Mouse (Mus musculus) liver, embryonic 14.5 days (tissue): ENCODE measurements at regions not wholly inside any gene's neighbourhood (a gene's known extent, or its start where the extent isn't known, plus 50 kb on each side); places are given as distances from the start of the nearest gene placed in this dataset.
A peak's percentile ranks its signal among the peaks of the same experiment; 100 is the strongest.

Source experiments
- ATAC-seq: fragments of 200-750 bp; cut with Nextera tagmentation; 2 replicates; pipeline ENCODE4 v1.8.0; 2017; ENCODE audit warnings: moderate number of reproducible peaks, mild to moderate bottlenecking, moderate library complexity; ENCODE audit not compliant: insufficient read depth
- DNase-seq, 3 experiments: peaks; one replicate each; pipeline ENCODE4 v3.0.0-alpha.2; 2012 to 2013; ENCODE audit warnings: low read depth in 3 of 3, low spot score in 3 of 3
- H3K27ac ChIP-seq: fragments of 300-500 bp; sonication (generic); 2 replicates; pipeline ENCODE4 v1.5.1; 2014; ENCODE audit warnings: moderate library complexity, mild to moderate bottlenecking, control low read depth, inconsistent platforms
- H3K27me3 ChIP-seq: fragments of 300-500 bp; sonication (generic); 2 replicates; pipeline ENCODE4 v1.6.1; 2014; ENCODE audit warnings: mild to moderate bottlenecking, low read length, moderate library complexity; ENCODE audit not compliant: control insufficient read depth, insufficient read depth
- H3K36me3 ChIP-seq: fragments of 300-500 bp; sonication (generic); replicated peaks from 2 replicates; pipeline ENCODE4 v1.6.1; 2014; ENCODE audit warnings: low read depth; ENCODE audit not compliant: control insufficient read depth, insufficient read depth
- H3K4me1 ChIP-seq, 2 experiments: fragments of 200-500 bp in 1 of 2; fragments of 300-500 bp in 1 of 2; sonication (generic) in 1 of 2; replicated peaks; 2 replicates each; pipeline ENCODE4 v1.6.1; 2012 to 2014; ENCODE audit warnings: antibody characterized with exemption in 1 of 2, inconsistent platforms in 1 of 2, low read length in 1 of 2; ENCODE audit not compliant: control insufficient read depth in 2 of 2, insufficient read depth in 2 of 2
- H3K4me2 ChIP-seq: fragments of 300-500 bp; sonication (generic); 2 replicates; pipeline ENCODE4 v1.6.1; 2014; ENCODE audit warnings: low read depth, mild to moderate bottlenecking, control low read depth, moderate library complexity
- H3K4me3 ChIP-seq, 2 experiments: fragments of 200-500 bp in 1 of 2; fragments of 300-500 bp in 1 of 2; sonication (generic) in 1 of 2; 2 replicates each; pipeline ENCODE4 v1.5.1; 2012 to 2014; ENCODE audit warnings: low read depth in 2 of 2, low read length in 2 of 2, mild to moderate bottlenecking in 2 of 2, control low read depth in 1 of 2, inconsistent platforms in 1 of 2, moderate library complexity in 1 of 2; ENCODE audit not compliant: insufficient read depth in 1 of 2
- H3K9ac ChIP-seq: fragments of 300-500 bp; sonication (generic); replicated peaks from 2 replicates; pipeline ENCODE4 v1.6.1; 2014; ENCODE audit warnings: mild to moderate bottlenecking, control low read depth, moderate library complexity
- H3K9me3 ChIP-seq: fragments of 300-500 bp; sonication (generic); 2 replicates; pipeline ENCODE4 v1.6.1; 2016; ENCODE audit warnings: low read length, mixed read lengths; ENCODE audit not compliant: control insufficient read depth
- CTCF ChIP-seq: IDR thresholded peaks from 2 replicates; pipeline ENCODE4 v1.5.1; 2016; ENCODE audit warnings: antibody characterized with exemption, low read depth, control low read depth
- EP300 ChIP-seq: IDR thresholded peaks from 2 replicates; pipeline ENCODE4 v1.6.1; 2016; ENCODE audit warnings: antibody characterized with exemption, low read depth
- WGBS: fragments of 180-500 bp; shearing (Covaris S2); extraction: QIAGEN DNeasy Blood & Tissue Kit; methylation state at CpG from one replicate; pipeline ENCODE4 v1.1.7; 2014; ENCODE audit not compliant: insufficient replicate concordance; 5-methylcytosine and 5-hydroxymethylcytosine counted together

DNA sequence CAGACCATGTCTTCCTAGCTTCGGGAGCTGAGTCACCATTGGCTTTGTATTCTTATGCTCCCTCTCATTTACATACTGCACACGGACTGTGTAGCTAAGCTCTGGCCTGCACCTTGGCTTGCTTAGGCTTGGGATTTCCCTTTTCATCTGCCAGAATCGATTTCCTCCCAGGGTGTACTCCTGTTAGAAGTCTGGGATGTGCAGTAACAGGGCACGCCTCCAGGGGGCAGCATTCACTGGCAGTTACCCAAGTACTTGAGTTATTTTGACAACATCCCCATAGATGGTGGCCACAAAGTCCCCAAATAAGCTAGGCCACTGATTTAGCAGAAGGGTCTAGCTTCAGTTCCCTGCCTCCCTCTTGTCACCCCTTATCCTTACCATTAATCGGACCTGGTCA, 102.2 kb upstream of the Cpne4 start:
- no peak for ATAC-seq
- TF ChIP-seq EP300 (no peak), CTCF (peak; percentile 73)
- no peaks in the 10 kb centered on the region for H3K9me3 ChIP-seq
- peak in 1 of 3 experiments; percentile 20 for DNase-seq
- no peaks in the 10 kb centered on the region for H3K27me3 ChIP-seq
- H3K4me3 ChIP-seq, result no peak overlapping the region
- H3K9ac ChIP-seq, result no peak overlapping the region
- no peak overlapping the region for H3K27ac ChIP-seq
- H3K36me3 ChIP-seq, result no peaks in the 10 kb centered on the region
- no peak overlapping the region for H3K4me2 ChIP-seq
- WGBS, result 42% methylated on average over 5 of the region's 5 CpGs
- no peaks in the 10 kb centered on the region for H3K4me1 ChIP-seq

DNA sequence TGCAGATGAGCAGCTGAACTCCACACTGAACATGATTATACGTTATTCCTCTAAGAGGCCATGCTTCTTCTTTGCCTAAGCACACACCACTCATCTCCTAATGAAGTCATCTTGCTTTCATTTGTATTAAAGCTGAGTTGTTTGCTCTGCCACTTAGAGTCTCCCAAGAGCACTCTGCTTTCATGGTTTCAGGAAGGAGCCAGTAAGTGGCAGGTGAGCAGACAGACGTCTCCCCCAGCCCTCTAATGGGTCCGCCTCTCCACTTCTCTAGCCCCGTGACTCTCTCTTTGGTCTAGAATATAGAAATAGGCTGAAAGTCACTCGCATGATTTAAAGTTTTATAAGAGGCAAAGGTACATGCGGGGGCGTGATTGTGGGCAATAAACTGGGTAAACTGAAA, 103.8 kb upstream of the Cpne4 start:
- Histone ChIP-seq H3K9ac (no peak overlapping the region), H3K4me2 (no peak overlapping the region), H3K27me3 (no peaks in the 10 kb centered on the region), H3K27ac (no peak overlapping the region), H3K4me3 (no peak overlapping the region), H3K9me3 (no peaks in the 10 kb centered on the region), H3K36me3 (no peaks in the 10 kb centered on the region), H3K4me1 (no peaks in the 10 kb centered on the region)
- no peak for DNase-seq
- 58% methylated on average over 7 of the region's 7 CpGs for WGBS
- ATAC-seq, result no peak
- TF ChIP-seq CTCF (no peak), EP300 (no peak)

DNA sequence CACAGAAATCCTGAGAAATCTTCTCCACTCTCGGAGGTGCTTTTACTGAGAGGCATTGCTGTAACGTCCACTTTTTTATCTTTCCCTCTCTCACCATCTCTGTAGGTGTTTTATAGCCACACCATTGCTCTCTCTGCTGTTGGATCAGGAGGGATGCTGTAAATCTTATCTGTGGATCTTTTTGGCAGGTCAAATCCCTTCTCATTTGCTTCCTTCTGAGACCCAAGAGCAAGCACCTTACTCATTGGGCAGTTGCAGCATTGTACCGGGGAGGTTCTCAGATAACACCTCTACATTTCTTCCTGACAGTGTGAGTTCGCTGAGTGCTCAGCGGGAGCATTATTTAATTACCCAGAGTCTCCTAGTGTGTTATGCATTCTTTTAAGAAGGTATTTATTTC, 75.5 kb upstream of the Acpp start:
- no peak for ATAC-seq
- Histone ChIP-seq H3K9me3 (no peaks in the 10 kb centered on the region), H3K4me1 (peaks cover 0 to 8% of the 10 kb centered on the region in 2 experiments; a peak in 2 of 4 replicates), H3K27me3 (no peaks in the 10 kb centered on the region), H3K9ac (no peak overlapping the region), H3K4me3 (no peak overlapping the region), H3K4me2 (no peak overlapping the region), H3K36me3 (no peaks in the 10 kb centered on the region), H3K27ac (no peak overlapping the region)
- DNase-seq, result no peak
- 36% methylated on average over 5 of the region's 5 CpGs for WGBS
- TF ChIP-seq CTCF, result no peak
- no peak for TF ChIP-seq EP300

DNA sequence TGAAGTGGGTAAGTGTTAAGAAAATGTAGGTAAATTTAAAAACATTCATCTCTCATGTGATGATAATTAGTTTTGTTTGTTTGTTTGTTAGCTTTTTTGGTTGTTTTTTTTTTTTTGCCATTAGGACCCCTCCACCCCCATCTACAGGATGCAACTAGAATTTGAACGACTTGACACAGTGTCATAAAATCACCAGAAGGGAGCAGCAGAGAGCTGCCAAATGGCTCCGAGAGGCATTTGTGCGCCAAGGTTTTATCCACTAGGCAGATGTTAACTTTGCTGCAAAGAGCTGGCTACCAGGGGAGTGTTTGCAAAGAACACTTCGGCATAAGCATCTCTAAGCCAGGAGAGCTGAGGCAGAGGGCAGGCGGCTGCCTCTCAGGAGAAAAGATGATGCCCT, 72.7 kb upstream of the Acpp start:
- Histone ChIP-seq H3K27me3 (no peaks in the 10 kb centered on the region), H3K9me3 (no peaks in the 10 kb centered on the region), H3K36me3 (no peaks in the 10 kb centered on the region), H3K4me1 (peaks cover 0 to 10% of the 10 kb centered on the region in 2 experiments; a peak in 2 of 4 replicates), H3K9ac (no peak overlapping the region), H3K4me3 (no peak overlapping the region), H3K27ac (no peak overlapping the region), H3K4me2 (no peak overlapping the region)
- DNase-seq, result peak in 1 of 3 experiments; percentile 4
- no peak for ATAC-seq
- TF ChIP-seq CTCF, result peak; percentile 59
- no peak for TF ChIP-seq EP300
- 3% methylated on average over 5 of the region's 5 CpGs for WGBS

DNA sequence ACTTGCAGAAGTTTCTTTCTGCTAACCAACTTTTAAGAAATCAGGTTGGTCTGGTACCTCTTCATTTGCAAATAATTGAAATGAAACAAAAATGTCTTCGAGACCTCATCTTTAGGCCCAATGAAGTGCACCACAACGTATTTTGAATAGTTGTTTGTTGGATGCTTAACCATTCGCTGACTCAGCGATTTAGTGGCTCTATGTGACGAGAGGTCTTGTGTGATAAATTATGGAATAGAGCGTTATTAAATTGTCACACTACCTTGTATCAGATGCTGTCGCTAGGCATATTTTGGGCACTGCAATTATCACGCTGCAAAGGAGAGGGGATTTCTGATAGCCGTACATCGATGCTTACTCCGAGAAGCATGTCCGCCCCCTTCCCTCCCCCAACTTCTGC, 71.8 kb upstream of the Acpp start:
- Histone ChIP-seq H3K27ac (no peak overlapping the region), H3K4me1 (peaks cover 0 to 10% of the 10 kb centered on the region in 2 experiments; a peak in 2 of 4 replicates), H3K9me3 (no peaks in the 10 kb centered on the region), H3K36me3 (no peaks in the 10 kb centered on the region), H3K4me3 (peak overlapping the region; percentile 20 to 59), H3K4me2 (peak overlapping the region; percentile 34), H3K9ac (no peak overlapping the region), H3K27me3 (no peaks in the 10 kb centered on the region)
- no peak for TF ChIP-seq EP300
- TF ChIP-seq CTCF, result no peak
- ATAC-seq (no peak), DNase-seq (no peak)
- WGBS, result 17% methylated on average over 12 of the region's 12 CpGs
